Mouse (Mus musculus) c-Kit-positive CD71-positive TER-119-negative erythroid progenitor cells, embryonic 14.5 days (primary cell): ENCODE measurements around the gene Acly.
"Not testable (repeated sequence)": the region's sequence is repeated elsewhere in the genome, so short reads cannot be mapped to it uniquely, and the experiment has no call there.

Experiments
- DNase-seq: peaks from one replicate; pipeline ENCODE4 v3.0.0-alpha.2; 2013; ENCODE audit warnings: low read depth

Acly gene

GRCm38 (mm10) chr11:100545746-100546085 lies 17.9 kb upstream of the Acly start:
- DNase-seq = no peak

GRCm38 (mm10) chr11:100544832-100545745 lies 17.3 kb upstream of the Acly start, which contains the start of gene Ttc25:
Gene Ttc25 (plus strand): TSS chr11:100545607.
- DNase-seq = peak; percentile 87

- DNase-seq = no peak
Measured at GRCm38 (mm10) chr11:100541577-100541976, 13.8 kb upstream of the Acly start.

- no peak for DNase-seq
Measured at GRCm38 (mm10) chr11:100540966-100541365, 13.2 kb upstream of the Acly start.

GRCm38 (mm10) chr11:100536466-100536865 lies 8.7 kb upstream of the Acly start:
- no peak for DNase-seq

- DNase-seq = no peak
Measured at GRCm38 (mm10) chr11:100535996-100536395, 8.2 kb upstream of the Acly start.

- DNase-seq = not testable (repeated sequence)
Measured at GRCm38 (mm10) chr11:100534821-100535220, 7.0 kb upstream of the Acly start.

- not testable (repeated sequence) for DNase-seq
Measured at GRCm38 (mm10) chr11:100534411-100534810, 6.6 kb upstream of the Acly start.

- no peak for DNase-seq
Measured at GRCm38 (mm10) chr11:100533871-100534270, 6.1 kb upstream of the Acly start.

GRCm38 (mm10) chr11:100528375-100529165 lies 770 bp upstream of the Acly start:
- DNase-seq = no peak

- DNase-seq = peak; percentile 52
Measured at GRCm38 (mm10) chr11:100527066-100527457, 738 bp downstream of the Acly start.

- no peak for DNase-seq
Measured at GRCm38 (mm10) chr11:100526052-100526816, 1.6 kb downstream of the Acly start.

GRCm38 (mm10) chr11:100524987-100525630 lies 2.7 kb downstream of the Acly start:
- DNase-seq = no peak

- no peak for DNase-seq
Measured at GRCm38 (mm10) chr11:100524358-100524757, 3.4 kb downstream of the Acly start.

GRCm38 (mm10) chr11:100520838-100521237 lies 7.0 kb downstream of the Acly start:
- DNase-seq = no peak

- no peak for DNase-seq
Measured at GRCm38 (mm10) chr11:100519188-100519587, 8.6 kb downstream of the Acly start.

- no peak for DNase-seq
Measured at GRCm38 (mm10) chr11:100518188-100518591, 9.6 kb downstream of the Acly start.

GRCm38 (mm10) chr11:100516291-100516690 lies 11.5 kb downstream of the Acly start:
- DNase-seq = no peak

- no peak for DNase-seq
Measured at GRCm38 (mm10) chr11:100515789-100516188, 12.0 kb downstream of the Acly start.

GRCm38 (mm10) chr11:100515061-100515460 lies 12.7 kb downstream of the Acly start:
- no peak for DNase-seq

GRCm38 (mm10) chr11:100513716-100514115 lies 14.1 kb downstream of the Acly start:
- no peak for DNase-seq

GRCm38 (mm10) chr11:100512384-100512783 lies 15.4 kb downstream of the Acly start:
- DNase-seq = no peak
